Mouse (Mus musculus): Measurements from ENCODE around the gene Zfp366. TPM values are rescaled to one million over a fixed set of nuclear protein-coding genes. Genes with fewer than 3 reads are reported as not detected.
"Not testable (repeated sequence)": the region's sequence is repeated elsewhere in the genome, so short reads cannot be mapped to it uniquely, and the experiment has no call there.

Zfp366 gene
- total RNA-seq (2022), result 1 to 10 TPM; 3.6 to 6.7 (median 5.0) TPM

DNA sequence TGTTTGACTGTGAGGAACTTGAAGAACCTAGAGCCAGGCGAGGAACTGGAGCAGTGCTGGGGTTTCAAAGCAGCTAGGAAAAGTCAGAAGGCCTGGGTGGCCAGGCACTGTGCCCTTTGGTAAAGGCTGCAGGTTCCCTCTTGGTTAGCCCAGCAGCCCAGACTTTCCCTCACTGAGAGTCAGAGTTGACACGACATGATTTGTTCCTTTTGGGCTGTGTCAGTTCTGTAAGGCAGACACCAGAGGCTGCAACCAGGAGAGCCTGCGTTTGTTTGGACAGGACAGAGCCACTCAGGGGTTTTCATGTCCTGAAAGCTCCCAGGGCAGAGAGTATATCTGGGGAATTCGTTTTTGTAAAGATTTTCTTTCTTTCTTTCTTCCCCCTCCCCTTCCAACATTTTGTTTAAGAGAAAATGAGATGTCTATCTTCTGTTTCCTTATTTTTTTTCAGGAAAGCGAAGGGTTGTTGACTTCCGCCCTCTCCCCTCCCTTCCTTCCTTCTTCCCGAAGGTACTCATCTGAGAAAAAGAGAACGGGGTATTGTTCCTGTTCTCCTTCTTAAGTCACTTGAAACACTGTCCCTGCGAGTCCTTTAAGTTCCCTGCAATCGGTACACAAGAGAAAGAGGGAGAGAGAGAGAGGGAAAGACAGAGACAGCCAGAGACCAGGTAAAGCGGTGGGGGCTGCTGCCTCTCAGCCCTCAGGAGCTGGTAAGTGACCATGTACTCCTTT, at the start of gene Zfp366:
Zfp366 (plus strand) TSS at position 669 of the 732 bp plus-strand sequence.
- DNase-seq, result no peak

- no peak for DNase-seq
Measured at GRCm38 (mm10) chr13:99138351-99139255, 46.0 kb upstream of the Zfp366 start.

DNA sequence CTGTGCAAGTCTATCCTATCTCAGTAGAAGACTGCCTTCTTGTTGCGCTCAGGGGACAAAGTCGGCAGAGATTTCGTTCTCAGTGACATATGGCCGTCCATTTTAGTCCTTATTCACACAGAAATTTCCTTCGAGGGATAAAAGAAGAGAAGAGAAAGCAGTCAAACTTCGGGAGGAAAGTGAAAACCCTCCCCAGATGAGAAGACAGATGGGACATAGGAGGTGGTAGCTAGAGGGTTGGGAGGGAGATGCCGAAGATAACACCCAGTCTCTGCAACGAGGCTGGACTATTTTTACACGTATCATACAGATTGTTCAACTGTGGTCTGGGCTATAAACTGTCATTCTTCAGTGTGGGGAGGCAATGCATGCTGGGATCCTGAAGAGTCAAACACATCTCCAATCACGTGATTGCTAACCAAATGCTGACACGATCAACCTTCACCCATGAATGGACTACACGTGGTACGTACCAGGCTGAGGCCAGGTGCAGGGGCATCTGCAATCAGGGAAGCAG, 38.2 kb upstream of the Zfp366 start:
- DNase-seq, result no peak

GRCm38 (mm10) chr13:99147645-99148111, 36.9 kb upstream of the Zfp366 start:
- DNase-seq, result no peak

DNA sequence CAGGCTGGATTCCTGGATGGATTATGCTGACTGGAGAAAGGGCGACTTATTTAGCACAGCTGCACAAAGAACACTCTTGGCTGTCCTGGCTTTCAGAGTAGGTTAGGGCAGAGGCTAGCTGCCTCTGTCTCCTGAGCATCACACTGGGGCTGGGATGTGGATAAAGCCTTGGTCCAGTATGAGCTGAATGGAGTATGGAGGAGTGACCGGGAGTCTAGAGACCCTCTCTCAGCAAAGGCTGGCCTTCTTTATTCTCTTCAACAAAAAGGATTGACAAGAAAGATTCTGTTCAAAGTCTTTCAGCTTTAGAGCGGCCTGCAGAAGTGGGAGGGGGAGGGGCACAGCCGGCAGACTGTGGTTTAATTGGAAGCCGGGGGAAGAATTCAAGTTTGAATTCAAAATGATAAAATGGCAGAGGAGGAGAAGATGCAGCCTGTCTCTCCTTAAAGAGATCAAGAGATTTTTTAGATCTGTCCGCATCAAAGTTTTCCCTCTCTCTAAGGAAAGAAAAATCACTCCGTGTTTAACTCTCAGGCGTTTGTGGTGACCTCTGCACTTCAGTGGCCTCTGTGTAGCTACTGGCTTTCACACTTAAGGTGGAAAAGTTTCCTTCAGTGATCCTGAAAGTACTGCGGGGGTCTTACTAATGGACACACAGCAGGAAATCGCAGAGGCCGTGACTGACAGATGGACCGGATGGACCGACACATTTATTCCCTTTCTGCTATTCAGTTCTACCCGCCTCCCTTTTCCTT, 34.9 kb upstream of the Zfp366 start:
- DNase-seq, result no peak

DNA sequence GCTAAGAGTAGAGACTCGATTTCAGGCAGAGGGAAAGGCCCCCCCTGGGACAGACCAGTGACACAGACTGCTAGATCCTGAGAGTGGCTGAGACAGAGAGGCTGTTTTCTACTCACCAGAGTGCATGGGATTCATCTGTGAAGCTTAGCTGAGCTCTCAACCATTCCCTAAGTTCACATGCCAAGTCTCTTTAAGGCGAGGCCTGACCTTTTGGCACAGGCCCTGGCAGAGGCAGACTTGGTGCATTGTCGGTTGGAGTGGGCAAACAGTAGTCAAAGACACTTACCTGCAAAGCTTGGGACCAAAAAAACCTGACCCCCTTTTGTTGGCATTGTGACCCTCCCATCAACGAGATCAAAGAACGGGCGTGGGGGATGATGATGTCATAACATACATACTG, 34.0 kb upstream of the Zfp366 start:
- no peak for DNase-seq

GRCm38 (mm10) chr13:99151121-99151520, 33.5 kb upstream of the Zfp366 start:
- DNase-seq, result no peak

DNA sequence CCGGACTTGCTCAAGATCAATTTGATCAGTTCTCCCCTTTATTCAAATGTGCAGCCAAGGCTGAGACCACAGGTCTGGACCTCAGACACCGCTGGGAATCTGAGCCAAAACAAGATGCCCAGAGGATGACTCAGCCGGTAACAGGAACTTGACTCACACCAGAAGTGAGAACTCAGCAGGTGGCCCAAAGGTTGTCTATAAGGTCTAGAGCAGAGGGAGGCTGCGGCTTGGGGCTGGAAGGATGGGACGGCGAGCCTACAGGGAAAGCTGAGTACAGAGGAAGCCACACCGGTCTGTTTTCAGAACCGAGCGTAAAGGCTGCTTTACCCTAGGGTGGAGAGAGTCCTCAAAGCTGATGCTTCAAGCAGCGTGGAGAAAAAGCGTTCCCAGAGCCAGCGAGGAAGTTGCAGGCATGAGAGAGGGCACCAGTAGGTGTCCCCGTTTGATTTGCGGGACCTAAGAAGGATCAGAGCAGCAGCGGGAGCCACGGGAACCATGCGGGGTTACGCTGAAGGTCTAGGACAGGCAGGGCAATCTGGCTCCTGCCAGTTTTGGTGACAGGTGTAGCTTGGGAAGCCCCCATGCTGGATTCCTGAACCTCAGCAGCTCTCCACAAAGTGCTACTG, 32.2 kb upstream of the Zfp366 start:
- peak; percentile 19 for DNase-seq

GRCm38 (mm10) chr13:99157709-99158108, 26.9 kb upstream of the Zfp366 start:
- no peak for DNase-seq

GRCm38 (mm10) chr13:99158773-99159172, 25.9 kb upstream of the Zfp366 start:
- DNase-seq, result no peak

- peak; percentile 86 for DNase-seq
Measured at GRCm38 (mm10) chr13:99163071-99163470, 21.6 kb upstream of the Zfp366 start.

- DNase-seq, result no peak
Measured at GRCm38 (mm10) chr13:99163521-99164359, 20.9 kb upstream of the Zfp366 start.

DNA sequence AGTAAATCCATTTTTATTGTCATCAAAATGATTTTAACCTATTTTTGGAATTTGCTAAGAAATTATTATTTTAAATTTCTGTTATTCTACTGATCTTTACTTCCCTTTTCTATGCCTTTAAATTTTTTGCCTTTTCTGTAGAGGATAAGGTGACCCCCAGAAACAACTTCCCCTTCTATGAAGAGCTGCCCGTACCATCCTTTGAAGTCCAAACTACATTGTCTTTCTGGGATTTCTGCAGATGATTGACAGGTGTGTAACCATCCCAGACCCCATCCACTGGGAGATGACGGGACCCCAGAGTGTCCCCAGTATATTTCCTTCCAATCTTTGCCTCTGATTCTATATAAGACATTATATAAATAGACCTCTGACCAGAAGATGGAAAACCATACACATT, 20.3 kb upstream of the Zfp366 start:
- no peak for DNase-seq

GRCm38 (mm10) chr13:99169401-99169800, 15.2 kb upstream of the Zfp366 start:
- peak; percentile 68 for DNase-seq

DNA sequence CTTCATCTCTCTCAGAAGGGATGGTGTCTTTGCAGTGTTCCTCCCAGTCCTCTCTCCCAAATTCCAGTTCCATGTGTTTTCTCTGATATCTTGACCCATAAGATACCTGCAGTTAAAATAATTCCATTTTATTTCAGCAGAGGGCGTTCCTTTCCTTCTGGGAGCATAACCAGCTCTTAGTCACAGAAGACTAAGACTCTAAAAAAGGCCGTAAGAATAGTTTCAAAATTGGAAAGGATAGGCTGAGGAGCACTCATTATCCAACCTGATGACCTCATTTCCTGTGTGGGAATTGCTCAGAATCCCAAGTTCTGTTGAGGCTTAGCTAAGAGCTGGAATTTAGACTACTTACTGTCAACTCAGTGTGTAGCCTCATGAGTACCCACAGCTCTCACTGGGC, 14.3 kb upstream of the Zfp366 start:
- no peak for DNase-seq

- no peak for DNase-seq
Measured at GRCm38 (mm10) chr13:99173849-99174248, 10.8 kb upstream of the Zfp366 start.

DNA sequence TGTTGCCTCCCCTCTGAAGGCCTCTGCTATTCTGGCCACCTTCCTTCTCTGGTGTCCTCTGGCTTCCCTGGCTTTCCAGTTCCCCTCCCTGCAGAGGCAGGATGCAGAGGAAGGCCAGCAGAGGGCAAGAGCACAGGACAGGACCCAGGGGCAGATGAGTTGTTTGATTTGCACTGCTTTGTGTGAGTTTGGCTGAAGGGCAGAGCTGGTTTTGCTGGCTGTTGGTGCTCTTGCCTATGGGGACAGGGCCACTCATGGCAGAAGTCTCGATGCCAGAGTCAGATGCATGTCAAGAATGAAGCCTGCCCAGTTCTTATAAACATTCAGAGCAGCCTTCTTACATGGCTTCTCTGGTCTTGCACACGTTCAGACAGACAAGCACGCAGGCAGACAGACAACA, 1.8 kb upstream of the Zfp366 start:
- DNase-seq, result not testable (repeated sequence)

DNA sequence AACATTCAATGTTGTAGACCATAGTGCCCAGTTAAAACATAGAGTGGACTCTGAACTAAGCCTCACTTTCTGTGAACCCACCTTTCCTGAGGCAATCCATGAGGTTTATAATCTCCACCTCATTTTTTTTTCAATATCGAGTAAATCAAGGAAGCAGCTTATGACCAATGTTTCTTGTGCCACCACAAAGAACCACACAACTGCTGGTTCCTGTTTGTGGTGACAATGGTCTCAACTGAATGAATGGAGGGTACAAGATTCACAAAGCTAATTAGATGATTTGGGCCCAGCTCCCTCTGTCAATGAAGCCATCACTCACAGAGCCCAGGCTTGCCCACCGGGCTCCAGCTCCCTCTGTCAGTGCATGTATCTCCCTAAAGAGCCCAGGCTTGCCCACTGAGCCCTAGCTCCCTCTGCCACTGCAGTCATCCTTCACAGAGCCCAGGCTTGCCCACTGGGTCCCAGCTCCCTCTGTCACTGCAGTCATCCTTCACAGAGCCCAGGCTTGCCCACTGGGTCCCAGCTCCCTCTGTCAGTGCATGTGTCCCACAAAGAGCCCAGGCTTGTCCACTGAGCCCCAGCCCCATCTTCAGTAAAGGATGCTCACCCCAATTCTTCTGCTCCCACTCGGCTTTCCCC, 1.2 kb upstream of the Zfp366 start:
- DNase-seq, result no peak

DNA sequence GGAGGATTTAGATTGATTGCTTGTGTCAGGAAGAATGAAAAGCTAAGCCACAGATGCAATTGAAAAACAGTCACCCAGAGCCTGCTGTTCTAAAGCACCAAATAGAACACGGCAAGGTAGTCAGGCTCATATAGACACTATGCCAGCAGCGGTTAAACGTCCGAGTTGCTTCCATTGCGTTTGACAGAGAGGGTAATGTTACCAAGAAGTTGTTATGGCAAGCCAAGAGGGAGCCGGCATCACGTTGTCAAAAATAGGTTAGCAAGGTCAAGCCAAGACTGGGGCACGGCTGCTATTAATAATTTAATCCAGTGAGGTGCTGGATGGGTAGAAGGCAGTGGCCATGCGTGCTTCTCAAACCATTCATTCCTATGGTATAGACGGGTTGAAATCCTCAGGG, 950 bp downstream of the Zfp366 start:
- no peak for DNase-seq

- no peak for DNase-seq
Measured at GRCm38 (mm10) chr13:99186138-99186853, 1.7 kb downstream of the Zfp366 start.

Data from adrenal gland, adult 8-10 months (tissue).